Mouse (Mus musculus): Measurements from ENCODE around the gene Gli3. TPM values are rescaled to one million over a fixed set of nuclear protein-coding genes. Genes with fewer than 3 reads are reported as not detected.

Gene Gli3
- polyA plus RNA-seq, 1 experiment from 2014 or later, result 54.3 TPM

DNA sequence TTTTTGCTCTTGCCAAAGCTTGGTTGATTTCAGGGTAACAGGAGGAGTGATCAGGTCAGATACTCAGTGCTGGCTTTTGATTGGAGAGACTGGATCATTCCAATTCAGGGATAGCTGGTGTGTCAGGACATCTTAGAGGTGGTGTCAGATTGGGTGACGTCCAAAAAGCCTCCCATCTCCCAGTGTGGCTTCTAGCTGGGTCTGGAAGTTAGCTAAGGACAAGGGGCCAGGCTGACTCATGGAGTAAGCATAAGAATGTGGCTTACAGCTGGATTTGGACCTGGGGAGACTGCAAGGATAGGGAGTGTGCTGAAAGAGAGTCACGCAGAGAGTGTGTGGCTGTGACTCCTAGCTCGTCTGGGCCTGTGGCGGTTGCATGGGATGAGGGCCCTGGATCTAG is 299.3 kb downstream of the Gli3 start:
- Histone ChIP-seq H3K4me1 (peaks cover 10% of the 10 kb centered on the region), H3K9me3 (no peaks in the 10 kb centered on the region), H3K9ac (no peak overlapping the region; the same call in 1 of the 2 replicates), H3K36me3 (no peaks in the 10 kb centered on the region), H3K4me3 (no peak overlapping the region), H3K4me2 (replicated peaks) (no peak overlapping the region), H3K27ac (no peak overlapping the region), H3K27me3 (no peaks in the 10 kb centered on the region)
- no peak for ATAC-seq (ENCODE audit: low FRiP score, low read depth)
- WGBS, result 86% methylated on average over 4 of the region's 4 CpGs

DNA sequence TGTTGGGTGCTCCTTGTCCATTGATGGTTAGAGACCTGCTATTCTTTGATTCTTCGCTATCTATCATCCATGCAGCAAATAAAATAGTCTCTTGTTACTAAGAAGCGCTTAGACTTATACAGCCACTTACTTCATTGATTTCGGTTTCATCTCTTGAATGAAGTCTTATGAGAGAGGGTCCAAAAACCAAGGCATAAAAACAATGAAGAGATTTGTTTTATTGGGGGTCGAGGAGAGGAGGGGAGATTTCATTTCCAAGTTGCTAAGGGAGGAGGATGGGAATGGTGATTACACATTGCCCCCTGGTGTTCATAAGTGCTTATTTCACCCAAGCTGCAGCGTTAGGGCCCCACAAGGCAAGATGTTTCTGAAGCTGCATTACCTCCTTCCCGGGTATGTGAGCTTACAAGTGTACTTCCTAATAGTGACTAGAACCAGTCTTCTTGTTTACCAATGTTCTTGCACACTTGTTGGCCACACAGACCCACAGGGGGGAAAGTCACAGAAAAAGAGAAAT is 299.9 kb downstream of the Gli3 start:
- peaks cover 10% of the 10 kb centered on the region for H3K4me1 ChIP-seq
- H3K27ac ChIP-seq, result no peak overlapping the region
- ATAC-seq (ENCODE audit: low FRiP score, low read depth), result no peak; the same call in 1 of the 2 replicates
- 43% methylated on average over 6 of the region's 6 CpGs for WGBS
- no peaks in the 10 kb centered on the region for H3K27me3 ChIP-seq
- no peaks in the 10 kb centered on the region for H3K9me3 ChIP-seq
- no peak overlapping the region for H3K9ac ChIP-seq
- H3K4me3 ChIP-seq, result no peak overlapping the region
- no peaks in the 10 kb centered on the region for H3K36me3 ChIP-seq
- no peak overlapping the region for H3K4me2 ChIP-seq (replicated peaks)

DNA sequence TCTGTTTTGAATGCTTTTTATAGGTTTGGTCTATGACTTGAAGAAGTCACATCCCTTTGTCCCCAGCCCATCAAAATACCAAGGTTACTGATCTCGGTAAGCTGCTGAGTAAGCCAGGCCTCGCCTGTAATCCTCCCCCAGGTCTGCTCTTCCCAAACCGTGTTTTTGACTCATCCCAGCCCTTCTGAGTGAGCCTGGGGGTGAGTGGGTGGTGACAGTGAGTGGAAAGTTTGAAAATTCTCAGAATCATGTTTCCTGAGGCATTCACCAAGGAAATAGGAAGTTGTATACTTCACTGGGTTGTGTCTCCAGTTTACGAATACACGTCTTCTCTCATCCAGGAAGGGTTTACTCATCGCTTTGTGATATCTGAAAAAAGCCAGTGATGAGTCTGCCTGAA is 314.6 kb downstream of the Gli3 start:
- Histone ChIP-seq H3K27me3 (no peaks in the 10 kb centered on the region), H3K36me3 (no peaks in the 10 kb centered on the region), H3K9ac (no peak overlapping the region), H3K4me2 (replicated peaks) (no peak overlapping the region), H3K4me3 (no peak overlapping the region), H3K9me3 (no peaks in the 10 kb centered on the region), H3K4me1 (no peaks in the 10 kb centered on the region), H3K27ac (no peak overlapping the region)
- 83% methylated on average over 6 of the region's 6 CpGs for WGBS
- no peak for ATAC-seq (ENCODE audit: low FRiP score, low read depth)
